Mouse (Mus musculus) kidney, postnatal 0 days (tissue): ENCODE results near the gene Ppp1r13b. TPM values are rescaled to one million over a fixed set of nuclear protein-coding genes. Genes with fewer than 3 reads are reported as not detected.

Experiments used
- ATAC-seq: fragments of 200-750 bp; cut with Nextera tagmentation; replicated peaks from 2 replicates; pipeline ENCODE4 v1.8.0; 2017; ENCODE audit warnings: low read depth, moderate number of reproducible peaks, moderate TSS enrichment, moderate library complexity; ENCODE audit not compliant: low FRiP score
- DNase-seq: peaks from one replicate; pipeline ENCODE4 v3.0.0-alpha.2; 2016; ENCODE audit warnings: low spot score
- H3K27ac ChIP-seq: fragments of 300-500 bp; sonication (generic); 2 replicates; pipeline ENCODE4 v1.5.1; 2014; ENCODE audit warnings: mild to moderate bottlenecking
- H3K27me3 ChIP-seq: fragments of 300-500 bp; sonication (generic); 2 replicates; pipeline ENCODE4 v1.6.1; 2014; ENCODE audit warnings: low read length, mixed read lengths; ENCODE audit not compliant: insufficient read depth
- H3K36me3 ChIP-seq: fragments of 300-500 bp; sonication (generic); 2 replicates; pipeline ENCODE4 v1.6.1; 2014; ENCODE audit warnings: low read length, mixed read lengths; ENCODE audit not compliant: insufficient read depth
- H3K4me1 ChIP-seq: fragments of 300-500 bp; sonication (generic); replicated peaks from 2 replicates; pipeline ENCODE4 v1.6.1; 2014; ENCODE audit warnings: antibody characterized with exemption, low read length, mixed read lengths; ENCODE audit not compliant: insufficient read depth
- H3K4me2 ChIP-seq: fragments of 300-500 bp; sonication (generic); 2 replicates; pipeline ENCODE4 v1.6.1; 2014; ENCODE audit warnings: mild to moderate bottlenecking, low read length, moderate library complexity, mixed read lengths
- H3K4me3 ChIP-seq: fragments of 300-500 bp; sonication (generic); replicated peaks from 2 replicates; pipeline ENCODE4 v1.5.1; 2014; ENCODE audit warnings: low read depth, low read length
- H3K9ac ChIP-seq: fragments of 300-500 bp; sonication (generic); 2 replicates; pipeline ENCODE4 v1.6.1; 2014; ENCODE audit warnings: low read depth, low read length
- H3K9me3 ChIP-seq: fragments of 300-500 bp; sonication (generic); replicated peaks from 2 replicates; pipeline ENCODE4 v1.6.1; 2016; ENCODE audit warnings: low read length, inconsistent platforms, mixed read lengths
- CTCF ChIP-seq: IDR thresholded peaks from 2 replicates; pipeline ENCODE4 v1.5.1; 2016; ENCODE audit warnings: antibody characterized with exemption, low read depth, mild to moderate bottlenecking, moderate library complexity
- WGBS: fragments of 180-500 bp; shearing (Covaris S2); extraction: QIAGEN DNeasy Blood & Tissue Kit; methylation state at CpG from one replicate; pipeline ENCODE4 v1.1.7; 2014; 5-methylcytosine and 5-hydroxymethylcytosine counted together
- polyA plus RNA-seq: library from polyadenylated mRNA; unstranded; fragments of >200 nt; fragmentation: Nextera tagmentation; extraction: Ambion mirVana; gene quantifications from 2 replicates; pipeline ENCODE4 v1.2.1, GENCODE M21; 2015

Gene Ppp1r13b
- polyA plus RNA-seq, 1 experiment from 2014 or later: 16.7 TPM

- ATAC-seq (no peak), DNase-seq (no peak)
- Histone ChIP-seq H3K4me3 (no peak overlapping the region), H3K27me3 (no peaks in the 10 kb centered on the region), H3K4me1 (no peaks in the 10 kb centered on the region), H3K9me3 (no peaks in the 10 kb centered on the region), H3K4me2 (no peak overlapping the region), H3K9ac (no peak overlapping the region), H3K27ac (no peak overlapping the region), H3K36me3 (peaks cover 66% of the 10 kb centered on the region)
- no peak for TF ChIP-seq CTCF
- WGBS: 92% methylated on average over 6 of the region's 6 CpGs
Measured at GRCm38 (mm10) chr12:111787015-111787414, 120.9 kb downstream of the Ppp1r13b start.

GRCm38 (mm10) chr12:111785174-111785573, 122.7 kb downstream of the Ppp1r13b start:
- no peaks in the 10 kb centered on the region for H3K4me1 ChIP-seq
- peaks cover 75% of the 10 kb centered on the region for H3K36me3 ChIP-seq
- 73% methylated on average over 14 of the region's 15 CpGs for WGBS
- no peak overlapping the region for H3K4me2 ChIP-seq
- H3K27ac ChIP-seq: no peak overlapping the region
- H3K9ac ChIP-seq: no peak overlapping the region
- no peak for DNase-seq
- H3K9me3 ChIP-seq: no peaks in the 10 kb centered on the region
- no peaks in the 10 kb centered on the region for H3K27me3 ChIP-seq
- TF ChIP-seq CTCF: no peak
- ATAC-seq: no peak
- no peak overlapping the region for H3K4me3 ChIP-seq

GRCm38 (mm10) chr12:111779544-111779943, 128.4 kb downstream of the Ppp1r13b start:
- Histone ChIP-seq H3K27ac (no peak overlapping the region), H3K4me3 (no peak overlapping the region), H3K27me3 (no peaks in the 10 kb centered on the region), H3K36me3 (peaks cover 81% of the 10 kb centered on the region), H3K9ac (no peak overlapping the region), H3K9me3 (no peaks in the 10 kb centered on the region), H3K4me2 (no peak overlapping the region), H3K4me1 (no peaks in the 10 kb centered on the region)
- 100% methylated on average over 1 of the region's 1 CpGs for WGBS
- no peak for DNase-seq
- no peak for ATAC-seq
- peak; percentile 41 for TF ChIP-seq CTCF

Other genes with a start within 250 kb of the Ppp1r13b start
- gene Ckb, start 235.8 kb downstream of the Ppp1r13b start, polyA plus RNA-seq: 135 and 148 TPM in 2 replicates
- gene Trmt61a, start 230.0 kb downstream of the Ppp1r13b start, polyA plus RNA-seq: 6.3 and 6.8 TPM in 2 replicates
- gene Bag5, start 194.9 kb downstream of the Ppp1r13b start, polyA plus RNA-seq: 45.7 and 48.9 TPM in 2 replicates
- gene Apopt1, start 194.8 kb downstream of the Ppp1r13b start, polyA plus RNA-seq: 57.8 and 61.4 TPM in 2 replicates
- 52.6 and 61.3 TPM in 2 replicates for gene Klc1, start 149.3 kb downstream of the Ppp1r13b start, polyA plus RNA-seq
- gene Xrcc3, start 94.2 kb downstream of the Ppp1r13b start, polyA plus RNA-seq: 6.3 and 6.9 TPM in 2 replicates
- 117 and 118 TPM in 2 replicates for gene Zfyve21, start 93.9 kb downstream of the Ppp1r13b start, polyA plus RNA-seq
- gene Atp5mpl, start 58.9 kb upstream of the Ppp1r13b start, polyA plus RNA-seq: 1,132 and 1,318 TPM in 2 replicates
- gene Tdrd9, start 63.4 kb upstream of the Ppp1r13b start, polyA plus RNA-seq: 0.18 and 0.32 TPM in 2 replicates
- gene Rd3l, start 73.2 kb upstream of the Ppp1r13b start, polyA plus RNA-seq: not detected in 2 replicates
- 2.2 and 2.3 TPM in 2 replicates for gene Aspg, start 198.6 kb upstream of the Ppp1r13b start, polyA plus RNA-seq
- 2.2 and 2.7 TPM in 2 replicates for gene Kif26a, start 238.1 kb upstream of the Ppp1r13b start, polyA plus RNA-seq